Mouse (Mus musculus): ENCODE data around the gene Phkg2. TPM values are rescaled to one million over a fixed set of nuclear protein-coding genes. Genes with fewer than 3 reads are reported as not detected.

Gene Phkg2
- polyA plus RNA-seq, 1 experiment from 2014 or later, result 42.0 TPM

GRCm38 (mm10) chr7:127574115-127574514 is 975 bp downstream of the Phkg2 start:
- Histone ChIP-seq H3K4me1 (replicated peaks; ENCODE audit: control insufficient read depth, insufficient read depth, low read length) (peaks cover 20% of the 10 kb centered on the region), H3K4me3 (ENCODE audit: low read depth, low read length) (peak overlapping the region; percentile 72), H3K36me3 (ENCODE audit: control insufficient read depth, insufficient read depth, low read length) (peaks cover 20% of the 10 kb centered on the region), H3K27ac (ENCODE audit: low read depth) (no peak overlapping the region), H3K27me3 (replicated peaks; ENCODE audit: control insufficient read depth, insufficient read depth, low read length) (no peaks in the 10 kb centered on the region), H3K4me2 (ENCODE audit: low read length) (peak overlapping the region; percentile 92), H3K9me3 (ENCODE audit: control insufficient read depth, low read length) (no peaks in the 10 kb centered on the region), H3K9ac (ENCODE audit: low read length) (peak overlapping the region; percentile 68)
- ATAC-seq (replicated peaks; ENCODE audit: low FRiP score, low TSS enrichment, low read depth) (no peak), DNase-seq (ENCODE audit: low spot score) (no peak)
- 13% methylated on average over 7 of the region's 7 CpGs for WGBS

GRCm38 (mm10) chr7:127583260-127583659 is 10.1 kb downstream of the Phkg2 start:
- ATAC-seq (replicated peaks; ENCODE audit: low FRiP score, low TSS enrichment, low read depth) (no peak), DNase-seq (ENCODE audit: low spot score) (no peak)
- no peaks in the 10 kb centered on the region for H3K9me3 ChIP-seq (ENCODE audit: control insufficient read depth, low read length)
- peaks cover 54% of the 10 kb centered on the region for H3K36me3 ChIP-seq (ENCODE audit: control insufficient read depth, insufficient read depth, low read length)
- no peak overlapping the region for H3K4me2 ChIP-seq (ENCODE audit: low read length)
- H3K4me1 ChIP-seq (replicated peaks; ENCODE audit: control insufficient read depth, insufficient read depth, low read length), result peaks cover 5% of the 10 kb centered on the region
- H3K9ac ChIP-seq (ENCODE audit: low read length), result no peak overlapping the region
- WGBS, result 95% methylated on average over 6 of the region's 6 CpGs
- no peak overlapping the region for H3K4me3 ChIP-seq (ENCODE audit: low read depth, low read length)
- H3K27ac ChIP-seq (ENCODE audit: low read depth), result no peak overlapping the region
- no peaks in the 10 kb centered on the region for H3K27me3 ChIP-seq (replicated peaks; ENCODE audit: control insufficient read depth, insufficient read depth, low read length)

GRCm38 (mm10) chr7:127585031-127585430 is 11.9 kb downstream of the Phkg2 start:
- Histone ChIP-seq H3K4me3 (ENCODE audit: low read depth, low read length) (no peak overlapping the region), H3K4me1 (replicated peaks; ENCODE audit: control insufficient read depth, insufficient read depth, low read length) (peaks cover 12% of the 10 kb centered on the region), H3K36me3 (ENCODE audit: control insufficient read depth, insufficient read depth, low read length) (peaks cover 48% of the 10 kb centered on the region), H3K9me3 (ENCODE audit: control insufficient read depth, low read length) (no peaks in the 10 kb centered on the region), H3K4me2 (ENCODE audit: low read length) (no peak overlapping the region), H3K27me3 (replicated peaks; ENCODE audit: control insufficient read depth, insufficient read depth, low read length) (no peaks in the 10 kb centered on the region), H3K27ac (ENCODE audit: low read depth) (no peak overlapping the region), H3K9ac (ENCODE audit: low read length) (no peak overlapping the region)
- WGBS, result 88% methylated on average over 7 of the region's 7 CpGs
- no peak for DNase-seq (ENCODE audit: low spot score)
- no peak for ATAC-seq (replicated peaks; ENCODE audit: low FRiP score, low TSS enrichment, low read depth)

DNA sequence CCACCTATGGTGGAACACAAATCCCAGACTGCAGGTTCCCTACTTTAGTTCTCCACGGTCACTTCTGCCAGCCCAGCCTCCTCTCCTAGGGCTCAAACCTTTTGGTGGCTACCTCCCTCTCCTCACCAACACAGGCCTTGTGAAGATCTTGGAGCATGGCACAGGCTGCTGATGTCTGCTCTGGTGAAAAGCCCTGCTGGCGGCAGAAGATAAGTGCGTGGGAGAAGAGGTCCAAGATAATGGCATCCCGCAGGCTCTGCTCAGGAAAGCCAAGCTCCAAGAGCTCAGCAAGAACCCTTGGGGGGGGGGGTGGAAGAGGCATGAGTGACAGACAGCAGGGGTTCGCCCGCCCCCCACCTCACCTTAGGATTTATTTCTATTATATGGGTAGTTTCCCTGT is 13.0 kb downstream of the Phkg2 start:
- Histone ChIP-seq H3K9me3 (ENCODE audit: control insufficient read depth, low read length) (no peaks in the 10 kb centered on the region), H3K36me3 (ENCODE audit: control insufficient read depth, insufficient read depth, low read length) (peaks cover 48% of the 10 kb centered on the region), H3K9ac (ENCODE audit: low read length) (no peak overlapping the region), H3K4me2 (ENCODE audit: low read length) (no peak overlapping the region), H3K4me1 (replicated peaks; ENCODE audit: control insufficient read depth, insufficient read depth, low read length) (peaks cover 12% of the 10 kb centered on the region), H3K27ac (ENCODE audit: low read depth) (no peak overlapping the region), H3K27me3 (replicated peaks; ENCODE audit: control insufficient read depth, insufficient read depth, low read length) (no peaks in the 10 kb centered on the region), H3K4me3 (ENCODE audit: low read depth, low read length) (no peak overlapping the region)
- WGBS, result 91% methylated on average over 6 of the region's 6 CpGs
- DNase-seq (ENCODE audit: low spot score), result no peak
- no peak for ATAC-seq (replicated peaks; ENCODE audit: low FRiP score, low TSS enrichment, low read depth)

- Histone ChIP-seq H3K4me1 (replicated peaks; ENCODE audit: control insufficient read depth, insufficient read depth, low read length) (peaks cover 12% of the 10 kb centered on the region), H3K4me3 (ENCODE audit: low read depth, low read length) (peak overlapping the region; percentile 96; the same call in 1 of the 2 replicates), H3K9me3 (ENCODE audit: control insufficient read depth, low read length) (no peaks in the 10 kb centered on the region), H3K27ac (ENCODE audit: low read depth) (no peak overlapping the region), H3K9ac (ENCODE audit: low read length) (no peak overlapping the region), H3K27me3 (replicated peaks; ENCODE audit: control insufficient read depth, insufficient read depth, low read length) (no peaks in the 10 kb centered on the region), H3K4me2 (ENCODE audit: low read length) (peak overlapping the region; percentile 96), H3K36me3 (ENCODE audit: control insufficient read depth, insufficient read depth, low read length) (peaks cover 49% of the 10 kb centered on the region)
- ATAC-seq (replicated peaks; ENCODE audit: low FRiP score, low TSS enrichment, low read depth), result no peak
- no peak for DNase-seq (ENCODE audit: low spot score)
- 64% methylated on average over 5 of the region's 5 CpGs for WGBS
Observed at GRCm38 (mm10) chr7:127587196-127587595, 14.1 kb downstream of the Phkg2 start.

GRCm38 (mm10) chr7:127588011-127588871 is 15.1 kb downstream of the Phkg2 start, which contains the start of the genes Ccdc189 and Rnf40:
TSS of gene Ccdc189 (minus strand) at chr7:127588595.
TSS of gene Rnf40 (plus strand) at chr7:127588767.
- no peaks in the 10 kb centered on the region for H3K27me3 ChIP-seq (replicated peaks; ENCODE audit: control insufficient read depth, insufficient read depth, low read length)
- peak within 1 kb of the TSS; percentile 96 for H3K4me3 ChIP-seq (ENCODE audit: low read depth, low read length)
- H3K4me1 ChIP-seq (replicated peaks; ENCODE audit: control insufficient read depth, insufficient read depth, low read length), result peaks cover 12% of the 10 kb centered on the region
- H3K9ac ChIP-seq (ENCODE audit: low read length), result peak within 1 kb of the TSS; percentile 84
- DNase-seq (ENCODE audit: low spot score) (peak; percentile 95), ATAC-seq (replicated peaks; ENCODE audit: low FRiP score, low TSS enrichment, low read depth) (peak; percentile 97)
- WGBS, result under 1% methylated on average over 49 of the region's 50 CpGs
- peak within 1 kb of the TSS; percentile 51 for H3K27ac ChIP-seq (ENCODE audit: low read depth)
- H3K4me2 ChIP-seq (ENCODE audit: low read length), result peak within 1 kb of the TSS; percentile 96
- H3K36me3 ChIP-seq (ENCODE audit: control insufficient read depth, insufficient read depth, low read length), result peaks cover 49% of the 10 kb centered on the region
- H3K9me3 ChIP-seq (ENCODE audit: control insufficient read depth, low read length), result no peaks in the 10 kb centered on the region

GRCm38 (mm10) chr7:127588901-127589300 is 15.8 kb downstream of the Phkg2 start:
- Histone ChIP-seq H3K9ac (ENCODE audit: low read length) (peak overlapping the region; percentile 84), H3K4me3 (ENCODE audit: low read depth, low read length) (peak overlapping the region; percentile 96), H3K36me3 (ENCODE audit: control insufficient read depth, insufficient read depth, low read length) (peaks cover 51% of the 10 kb centered on the region), H3K4me2 (ENCODE audit: low read length) (peak overlapping the region; percentile 96), H3K27me3 (replicated peaks; ENCODE audit: control insufficient read depth, insufficient read depth, low read length) (no peaks in the 10 kb centered on the region), H3K27ac (ENCODE audit: low read depth) (peak overlapping the region; percentile 51), H3K9me3 (ENCODE audit: control insufficient read depth, low read length) (no peaks in the 10 kb centered on the region), H3K4me1 (replicated peaks; ENCODE audit: control insufficient read depth, insufficient read depth, low read length) (peaks cover 12% of the 10 kb centered on the region)
- WGBS, result 5% methylated on average over 29 of the region's 29 CpGs
- no peak for DNase-seq (ENCODE audit: low spot score)
- ATAC-seq (replicated peaks; ENCODE audit: low FRiP score, low TSS enrichment, low read depth), result no peak

DNA sequence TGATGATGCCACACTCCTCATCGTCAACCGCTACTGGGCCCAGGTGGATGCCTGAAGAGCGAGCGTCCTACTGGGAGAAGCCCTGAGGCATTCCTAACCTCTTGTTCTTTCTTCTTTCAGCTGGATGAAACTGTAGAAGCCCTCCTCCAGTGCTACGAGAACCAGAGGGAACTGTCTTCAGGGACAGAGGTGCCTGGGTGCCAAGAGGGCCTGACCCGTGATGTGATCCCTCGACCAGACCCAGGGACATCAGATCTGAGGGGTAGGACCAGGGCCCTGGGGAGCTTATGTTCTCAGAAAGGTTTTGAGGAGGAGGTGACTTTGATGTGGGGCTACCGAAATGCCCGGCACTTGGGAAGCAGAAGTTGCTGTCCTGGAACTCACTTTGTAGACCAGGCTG is 16.5 kb downstream of the Phkg2 start:
- Histone ChIP-seq H3K9me3 (ENCODE audit: control insufficient read depth, low read length) (no peaks in the 10 kb centered on the region), H3K27me3 (replicated peaks; ENCODE audit: control insufficient read depth, insufficient read depth, low read length) (no peaks in the 10 kb centered on the region), H3K4me2 (ENCODE audit: low read length) (peak overlapping the region; percentile 96), H3K36me3 (ENCODE audit: control insufficient read depth, insufficient read depth, low read length) (peaks cover 52% of the 10 kb centered on the region), H3K9ac (ENCODE audit: low read length) (peak overlapping the region; percentile 84; the same call in 1 of the 2 replicates), H3K4me1 (replicated peaks; ENCODE audit: control insufficient read depth, insufficient read depth, low read length) (peaks cover 12% of the 10 kb centered on the region), H3K27ac (ENCODE audit: low read depth) (no peak overlapping the region), H3K4me3 (ENCODE audit: low read depth, low read length) (peak overlapping the region; percentile 96)
- DNase-seq (ENCODE audit: low spot score) (no peak), ATAC-seq (replicated peaks; ENCODE audit: low FRiP score, low TSS enrichment, low read depth) (no peak)
- WGBS, result 93% methylated on average over 9 of the region's 9 CpGs
